ENCODE assay signal across 17 mouse cellular contexts in genomic region chr13:25026409-25027113, GRCm38 (mm10). TPM values are rescaled to one million over a fixed set of nuclear protein-coding genes. Genes with fewer than 3 reads are reported as not detected.
"Had no signal": no experiment of that assay in that cellular context is flagged by ENCODE, and none has a peak within 500 bp of the region (broad histone marks: within the 10 kb centered on the region; RNA-seq: fewer than 3 reads in every experiment).

No protein-coding gene starts in this region.

- H3K4me1 ChIP-seq: limb, embryonic 12.5 days; limb, embryonic 15.5 days; lung, embryonic 15.5 days; midbrain, embryonic 10.5 days had no signal

- H3K4me3 ChIP-seq: limb, embryonic 12.5 days; limb, embryonic 15.5 days; lung, embryonic 15.5 days; megakaryocyte, embryonic 14.5 days; midbrain, embryonic 10.5 days had no signal

- H3K9ac ChIP-seq: limb, embryonic 12.5 days; limb, embryonic 15.5 days; liver, embryonic 14.5 days; lung, embryonic 15.5 days had no signal

- H3K36me3 ChIP-seq: limb, embryonic 12.5 days; limb, embryonic 15.5 days; lung, embryonic 15.5 days; midbrain, embryonic 10.5 days had no signal

- H3K27me3 ChIP-seq: limb, embryonic 12.5 days; limb, embryonic 15.5 days; lung, embryonic 15.5 days had no signal

- H3K4me2 ChIP-seq: limb, embryonic 12.5 days; limb, embryonic 15.5 days; lung, embryonic 15.5 days had no signal

- H3K27ac ChIP-seq: kidney, postnatal 0 days; limb, embryonic 12.5 days; limb, embryonic 15.5 days; liver, embryonic 14.5 days; lung, embryonic 15.5 days; midbrain, embryonic 10.5 days had no signal

- H3K9me3 ChIP-seq: limb, embryonic 12.5 days; limb, embryonic 15.5 days; lung, embryonic 15.5 days; megakaryocyte, embryonic 14.5 days; midbrain, embryonic 10.5 days had no signal

- DNase-seq: kidney, adult 18-20 months; kidney, postnatal 25 days; left cerebral cortex, postnatal 4 days; lung, adult 18-20 months; lung, postnatal 10 days; lung, postnatal 36 days; midbrain, embryonic 14.5 days; thymus, adult 18-20 months; thymus, postnatal 36 days had no signal

RNA-seq across cellular contexts. Expression of gene Dcdc2a, which starts 29.2 kb away (rescaled TPM):
- polyA plus RNA-seq: small intestine, adult 2 months had no signal
